Mouse (Mus musculus) cerebellum, adult 2 months (tissue): ENCODE results near the gene Cfap61.

Experiments
- CTCF ChIP-seq: fragments of 200-500 bp; IDR thresholded peaks from 2 replicates; pipeline ENCODE4 v1.5.1; 2011; ENCODE audit warnings: low read depth, mild to moderate bottlenecking, control low read depth, low read length, moderate library complexity, borderline replicate concordance; ENCODE audit not compliant: insufficient read depth
- POLR2A ChIP-seq: fragments of 200-500 bp; IDR thresholded peaks from 2 replicates; pipeline ENCODE4 v1.6.1; 2011; ENCODE audit warnings: low read length, control low read depth, borderline replicate concordance; ENCODE audit not compliant: insufficient read depth

GRCm38 (mm10) chr2:146098853-146099717 lies 164.5 kb downstream of the Cfap61 start:
- TF ChIP-seq CTCF (no peak), POLR2A (no peak)
